Mouse (Mus musculus) left cerebral cortex, adult 2 months (tissue): ENCODE measurements around the gene Apol7e. TPM values are rescaled to one million over a fixed set of nuclear protein-coding genes. Genes with fewer than 3 reads are reported as not detected.

Experiments
- DNase-seq, 2 experiments: peaks; one replicate each; pipeline ENCODE4 v3.0.0; 2021 to 2022; ENCODE audit warnings: low spot score in 2 of 2, mixed read lengths in 1 of 2; ENCODE audit errors: extremely low spot score in 1 of 2
- H3K27ac ChIP-seq: fragments of 200-600 bp; 2 replicates; pipeline ENCODE4 v1.8.1; 2022
- H3K4me3 ChIP-seq: fragments of 200-600 bp; 2 replicates; pipeline ENCODE4 v1.8.1; 2022
- CTCF ChIP-seq: fragments of 200-600 bp; IDR thresholded peaks from 2 replicates; pipeline ENCODE4 v1.8.1; 2022; ENCODE audit warnings: antibody characterized with exemption, mild to moderate bottlenecking, moderate library complexity
- intact Hi-C: fragments of 180-260 bp; cut with DNase I; formaldehyde crosslinking; loops from one replicate; pipeline ENCODE4 v1.15.1; 2025
- total RNA-seq, 2 experiments: library from RNA; stranded (reverse); gene quantifications; 2 replicates each; pipeline ENCODE4 v1.2.3; 2021

Apol7e gene
- total RNA-seq, 2 experiments from 2014 or later: 0.14 TPM; not detected in 1

GRCm38 (mm10) chr15:77749717-77750116 lies 51.1 kb downstream of the Apol7e start:
- Histone ChIP-seq H3K4me3 (no peak overlapping the region), H3K27ac (no peak overlapping the region)
- intact Hi-C loops: no loop called here
- TF ChIP-seq CTCF: no peak
- DNase-seq: no peak

DNA sequence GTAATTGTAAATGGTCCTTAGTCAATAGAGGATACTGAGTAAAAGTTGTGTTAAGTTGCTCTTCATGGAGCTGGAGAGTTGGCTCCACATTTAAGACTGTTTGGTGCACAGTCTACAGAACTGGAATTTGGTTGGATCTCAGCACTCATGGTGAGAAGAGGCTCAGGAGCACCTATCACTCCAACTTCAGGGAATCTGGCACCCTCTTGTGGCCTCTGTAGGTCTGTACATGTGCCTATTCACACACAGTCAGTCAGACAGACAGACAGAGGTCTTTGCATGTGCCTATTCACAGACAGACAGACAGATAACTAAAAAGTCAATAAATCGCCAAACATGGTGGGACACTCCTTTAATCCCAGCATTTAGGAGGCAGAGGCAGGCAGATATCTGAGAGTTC lies 51.8 kb downstream of the Apol7e start:
- DNase-seq: no peak

GRCm38 (mm10) chr15:77752443-77752842 lies 53.8 kb downstream of the Apol7e start:
- intact Hi-C loops: no loop called here
- no peak overlapping the region for H3K4me3 ChIP-seq
- H3K27ac ChIP-seq: no peak overlapping the region
- TF ChIP-seq CTCF: no peak
- DNase-seq: no peak

More for the DNA sequence above, 51.8 kb downstream of the Apol7e start:
- peak; percentile 66 for TF ChIP-seq CTCF
- H3K4me3 ChIP-seq: no peak overlapping the region
- intact Hi-C loops: no loop called here
- no peak overlapping the region for H3K27ac ChIP-seq

GRCm38 (mm10) chr15:77755132-77755531 lies 56.5 kb downstream of the Apol7e start:
- TF ChIP-seq CTCF: no peak
- intact Hi-C loops: no loop called here

GRCm38 (mm10) chr15:77756081-77756480 lies 57.4 kb downstream of the Apol7e start:
- intact Hi-C loops: no loop called here
- no peak for TF ChIP-seq CTCF
- DNase-seq: no peak
- H3K27ac ChIP-seq: no peak overlapping the region
- peak overlapping the region; percentile 34; the same call in 1 of the 2 replicates for H3K4me3 ChIP-seq

More at GRCm38 (mm10) chr15:77755132-77755531, 56.5 kb downstream of the Apol7e start:
- Histone ChIP-seq H3K27ac (no peak overlapping the region), H3K4me3 (no peak overlapping the region)
- no peak for DNase-seq

DNA sequence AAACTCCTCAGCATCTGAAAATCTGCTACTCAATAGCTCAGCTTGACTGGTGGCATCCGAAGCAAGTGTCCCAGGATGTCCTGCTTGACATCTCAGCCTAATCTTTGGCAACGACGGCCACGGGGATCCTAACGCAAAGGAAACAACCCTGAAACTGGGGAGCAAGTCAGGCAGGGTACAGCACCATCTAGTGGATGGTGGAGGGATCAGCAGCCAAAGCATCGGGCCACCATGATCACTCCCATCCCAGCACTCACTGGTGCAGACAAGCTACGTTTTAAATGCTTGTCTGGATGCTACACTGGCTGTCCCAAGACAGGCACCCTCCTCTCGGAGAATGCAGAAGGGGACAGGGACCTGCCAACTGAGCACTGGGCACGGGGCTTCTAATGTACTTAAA lies 58.2 kb downstream of the Apol7e start, which contains the start of gene Apol8:
Gene Apol8 (minus strand): TSS at position 156 of the 400 bp plus-strand sequence.
- peak within 1 kb of the TSS; percentile 34 for H3K4me3 ChIP-seq
- TF ChIP-seq CTCF: peak; percentile 95
- intact Hi-C loops: no loop called here
- no peak within 1 kb of the TSS for H3K27ac ChIP-seq
- DNase-seq: peak; percentile 66 to 70

GRCm38 (mm10) chr15:77757586-77758226 lies 59.0 kb downstream of the Apol7e start:
- intact Hi-C loops: no loop called here
- H3K27ac ChIP-seq: no peak overlapping the region
- DNase-seq: no peak
- peak; percentile 21; the same call in 1 of the 2 replicates for TF ChIP-seq CTCF
- no peak overlapping the region for H3K4me3 ChIP-seq

- no peak for DNase-seq
- TF ChIP-seq CTCF: no peak
- H3K4me3 ChIP-seq: no peak overlapping the region
- H3K27ac ChIP-seq: no peak overlapping the region
- intact Hi-C loops: no loop called here
Measured at GRCm38 (mm10) chr15:77760037-77760436, 61.4 kb downstream of the Apol7e start.

GRCm38 (mm10) chr15:77761083-77761482 lies 62.4 kb downstream of the Apol7e start:
- DNase-seq: no peak
- intact Hi-C loops: no loop called here
- TF ChIP-seq CTCF: no peak
- no peak overlapping the region for H3K4me3 ChIP-seq
- H3K27ac ChIP-seq: no peak overlapping the region

- intact Hi-C loops: no loop called here
- H3K27ac ChIP-seq: no peak overlapping the region
- no peak for DNase-seq
- H3K4me3 ChIP-seq: no peak overlapping the region
- TF ChIP-seq CTCF: peak; percentile 70
Measured at GRCm38 (mm10) chr15:77761561-77762380, 63.1 kb downstream of the Apol7e start.

GRCm38 (mm10) chr15:77763050-77763449 lies 64.4 kb downstream of the Apol7e start:
- H3K27ac ChIP-seq: no peak overlapping the region

DNA sequence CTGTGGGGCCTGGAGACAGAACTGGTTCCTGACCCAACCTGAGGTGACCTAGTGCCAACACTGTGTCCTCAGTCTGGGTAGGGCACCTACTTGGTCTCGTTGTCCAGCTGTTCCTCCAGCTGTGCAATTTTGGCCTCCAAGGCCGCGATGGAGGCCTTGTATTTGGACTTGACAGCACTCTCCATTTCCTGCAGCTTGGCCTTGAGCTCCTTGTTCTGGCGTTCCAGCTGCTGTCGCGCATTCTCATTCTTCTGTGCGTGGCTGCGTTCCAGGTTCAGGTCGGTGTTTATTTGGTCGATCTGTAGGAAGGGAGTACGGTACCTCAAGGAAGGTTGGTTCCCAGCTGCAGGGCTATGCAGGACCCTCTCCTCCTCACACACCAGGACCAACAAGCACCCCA lies 65.0 kb downstream of the Apol7e start:
- TF ChIP-seq CTCF: no peak
- Histone ChIP-seq H3K27ac (no peak overlapping the region), H3K4me3 (no peak overlapping the region)
- intact Hi-C loops: no loop called here
- no peak for DNase-seq

More at GRCm38 (mm10) chr15:77763050-77763449, 64.4 kb downstream of the Apol7e start:
- DNase-seq: no peak
- no peak overlapping the region for H3K4me3 ChIP-seq
- TF ChIP-seq CTCF: no peak
- intact Hi-C loops: no loop called here
